ENCODE assay signal across 25 mouse cellular contexts in the genomic region with DNA sequence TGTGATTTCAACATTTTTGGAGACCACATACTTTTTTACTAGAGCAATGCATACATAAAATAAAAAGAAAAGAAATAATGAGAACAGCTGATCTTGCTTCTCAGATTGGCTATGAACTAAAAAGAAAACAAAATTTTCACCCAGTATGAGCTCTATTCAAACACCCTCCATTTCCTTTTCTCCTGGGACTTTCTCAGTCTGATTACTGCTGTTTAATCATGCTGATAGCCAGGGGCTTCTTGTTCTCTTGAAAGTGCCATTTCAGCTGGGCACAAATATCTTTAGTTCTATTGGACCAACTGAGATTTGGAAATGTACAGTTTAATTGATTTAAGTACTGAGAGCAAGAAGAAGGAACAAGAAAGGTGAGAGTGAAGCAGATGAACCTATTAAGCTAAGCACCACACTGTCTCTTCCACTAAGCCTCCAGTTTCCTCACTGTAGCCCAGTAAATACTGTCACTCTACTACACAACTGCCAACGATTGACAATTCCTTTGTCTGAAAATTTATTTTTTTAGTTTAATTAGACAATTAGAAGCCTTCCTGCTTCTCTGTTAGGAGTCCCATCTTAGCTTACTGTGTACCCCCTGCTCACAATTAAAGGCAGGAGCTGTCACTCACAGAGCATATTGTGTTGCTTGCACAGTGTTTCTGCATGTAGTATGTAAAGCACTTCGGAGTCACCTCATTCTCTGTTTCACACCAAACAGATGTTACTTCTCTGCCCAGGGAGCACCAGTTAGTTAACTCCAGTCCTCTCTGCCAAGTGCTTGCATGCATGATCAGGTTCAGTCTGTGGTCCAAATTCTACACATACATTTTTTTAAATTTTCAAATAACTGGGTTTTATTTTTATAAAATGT.
A peak's percentile ranks its signal among the peaks of the same experiment; 100 is the strongest.
DNase-seq lines count a peak whose midpoint lies in the region; ATAC-seq and TF ChIP-seq lines count a peak whose summit lies in the region.
"Had no signal": no experiment of that assay in that cellular context is flagged by ENCODE, and none has a peak within 500 bp of the region (broad histone marks: within the 10 kb centered on the region; RNA-seq: fewer than 3 reads in every experiment).

No protein-coding gene starts in this region.

- no peak overlapping the region for H3K4me3 ChIP-seq in forebrain, embryonic 12.5 days (replicated peaks)
- no peak overlapping the region for H3K4me3 ChIP-seq in forebrain, embryonic 11.5 days (ENCODE audit: low read depth, low read length)
- H3K4me3 ChIP-seq in midbrain, embryonic 16.5 days (ENCODE audit: low read depth, low read length) = no peak overlapping the region
- no peak overlapping the region for H3K4me3 ChIP-seq in midbrain, embryonic 10.5 days
- no peak overlapping the region for H3K4me3 ChIP-seq in forebrain, postnatal 0 days (ENCODE audit: low read depth, low read length)
- H3K4me3 ChIP-seq in hindbrain, postnatal 0 days (ENCODE audit: low read length) = no peak overlapping the region
- H3K4me3 ChIP-seq: embryonic facial prominence, embryonic 13.5 days; kidney, embryonic 15.5 days; left cerebral cortex, adult 2 months; limb, embryonic 10.5 days; liver, embryonic 15.5 days had no signal

- no peak overlapping the region for H3K9ac ChIP-seq in forebrain, embryonic 12.5 days
- no peak overlapping the region for H3K9ac ChIP-seq in forebrain, embryonic 11.5 days (ENCODE audit: low read length)
- H3K9ac ChIP-seq in midbrain, embryonic 16.5 days (ENCODE audit: low read depth, low read length) = no peak overlapping the region
- H3K9ac ChIP-seq in forebrain, postnatal 0 days = no peak overlapping the region
- no peak overlapping the region for H3K9ac ChIP-seq in hindbrain, postnatal 0 days (replicated peaks; ENCODE audit: low read length)
- H3K9ac ChIP-seq: embryonic facial prominence, embryonic 13.5 days; kidney, embryonic 15.5 days; liver, embryonic 15.5 days had no signal

- H3K27me3 ChIP-seq in forebrain, embryonic 12.5 days = no peaks in the 10 kb centered on the region
- no peaks in the 10 kb centered on the region for H3K27me3 ChIP-seq in forebrain, embryonic 11.5 days (ENCODE audit: control insufficient read depth, insufficient read depth, low read length)
- H3K27me3 ChIP-seq in midbrain, embryonic 16.5 days (ENCODE audit: control insufficient read depth, insufficient read depth, low read depth, low read length) = no peaks in the 10 kb centered on the region
- no peaks in the 10 kb centered on the region for H3K27me3 ChIP-seq in midbrain, embryonic 10.5 days (ENCODE audit: low read depth, poor library complexity, severe bottlenecking)
- H3K27me3 ChIP-seq in forebrain, postnatal 0 days (ENCODE audit: insufficient read depth, low read length) = no peaks in the 10 kb centered on the region
- no peaks in the 10 kb centered on the region for H3K27me3 ChIP-seq in hindbrain, postnatal 0 days (ENCODE audit: insufficient read depth, low read length)
- H3K27me3 ChIP-seq: embryonic facial prominence, embryonic 13.5 days; kidney, embryonic 15.5 days; liver, embryonic 15.5 days had no signal

- H3K27ac ChIP-seq in forebrain, embryonic 12.5 days = no peak overlapping the region
- H3K27ac ChIP-seq in forebrain, embryonic 11.5 days (ENCODE audit: low read depth, low read length) = no peak overlapping the region
- no peak overlapping the region for H3K27ac ChIP-seq in midbrain, embryonic 16.5 days (ENCODE audit: low read length)
- H3K27ac ChIP-seq in midbrain, embryonic 10.5 days (replicated peaks) = no peak overlapping the region
- H3K27ac ChIP-seq in forebrain, postnatal 0 days (ENCODE audit: low read depth, low read length) = no peak overlapping the region
- no peak overlapping the region for H3K27ac ChIP-seq in hindbrain, postnatal 0 days
- H3K27ac ChIP-seq: embryonic facial prominence, embryonic 13.5 days; kidney, embryonic 15.5 days; left cerebral cortex, adult 2 months; limb, embryonic 10.5 days; liver, embryonic 15.5 days had no signal

- H3K4me2 ChIP-seq in forebrain, embryonic 12.5 days = no peak overlapping the region
- no peak overlapping the region for H3K4me2 ChIP-seq in forebrain, embryonic 11.5 days (ENCODE audit: low read depth, low read length, severe bottlenecking)
- H3K4me2 ChIP-seq in midbrain, embryonic 16.5 days (ENCODE audit: low read length) = no peak overlapping the region
- H3K4me2 ChIP-seq in forebrain, postnatal 0 days (ENCODE audit: low read depth) = no peak overlapping the region
- no peak overlapping the region for H3K4me2 ChIP-seq in hindbrain, postnatal 0 days (ENCODE audit: low read depth, low read length)
- H3K4me2 ChIP-seq: embryonic facial prominence, embryonic 13.5 days; heart, embryonic 11.5 days; kidney, embryonic 15.5 days; liver, embryonic 15.5 days had no signal

- peak; percentile 76; the same call in 1 of the 2 replicates for ATAC-seq in forebrain, embryonic 12.5 days (ENCODE audit: low FRiP score)
- no peak; the same call in 1 of the 2 replicates for ATAC-seq in forebrain, embryonic 11.5 days (replicated peaks; ENCODE audit: low FRiP score)
- ATAC-seq in midbrain, embryonic 16.5 days = peak; percentile 21; the same call in 1 of the 2 replicates
- ATAC-seq in forebrain, postnatal 0 days = no peak; the same call in 1 of the 2 replicates
- ATAC-seq in hindbrain, postnatal 0 days = no peak
- ATAC-seq: CD4-positive, CD25-positive, alpha-beta regulatory T cell, adult 4 months; intestine, postnatal 0 days had no signal

- DNase-seq in forebrain, embryonic 11.5 days (ENCODE audit: low spot score) = no peak
- DNase-seq in midbrain, embryonic 10.5 days (ENCODE audit: low spot score) = no peak
- peak; percentile 1 for DNase-seq in forebrain, postnatal 0 days
- DNase-seq in hindbrain, postnatal 0 days (ENCODE audit: low spot score) = peak; percentile 12
- no peak for DNase-seq in lung, adult 18-20 months
- DNase-seq in layer of hippocampus, adult 9-11 months = no peak
- DNase-seq: cerebellum, adult 11-12 months; cerebellum, postnatal 14 days; gastrocnemius, postnatal 10 days; heart, adult 11 months; kidney, postnatal 4 days; liver; lung, postnatal 4 days; thymus, adult 18-20 months; thymus, postnatal 36 days had no signal

- H3K4me1 ChIP-seq in forebrain, embryonic 12.5 days = no peaks in the 10 kb centered on the region
- H3K4me1 ChIP-seq in forebrain, embryonic 11.5 days (replicated peaks; ENCODE audit: control insufficient read depth, insufficient read depth, low read length) = no peaks in the 10 kb centered on the region
- 0 out of 2 replicates have a peak, but pooled peaks cover 3% of the 10 kb centered on the region for H3K4me1 ChIP-seq in midbrain, embryonic 16.5 days (ENCODE audit: control insufficient read depth, insufficient read depth, low read length)
- H3K4me1 ChIP-seq in midbrain, embryonic 10.5 days = no peaks in the 10 kb centered on the region
- no peaks in the 10 kb centered on the region for H3K4me1 ChIP-seq in forebrain, postnatal 0 days (ENCODE audit: insufficient read depth)
- H3K4me1 ChIP-seq in hindbrain, postnatal 0 days (ENCODE audit: insufficient read depth, low read length) = 0 out of 2 replicates have a peak, but pooled peaks cover 5% of the 10 kb centered on the region
- H3K4me1 ChIP-seq: embryonic facial prominence, embryonic 13.5 days; kidney, embryonic 15.5 days; limb, embryonic 10.5 days; liver, embryonic 15.5 days had no signal

- H3K36me3 ChIP-seq in forebrain, embryonic 12.5 days (replicated peaks) = no peaks in the 10 kb centered on the region
- no peaks in the 10 kb centered on the region for H3K36me3 ChIP-seq in forebrain, embryonic 11.5 days (ENCODE audit: control insufficient read depth, insufficient read depth, low read length)
- no peaks in the 10 kb centered on the region for H3K36me3 ChIP-seq in midbrain, embryonic 16.5 days (ENCODE audit: control insufficient read depth, insufficient read depth, low read length)
- H3K36me3 ChIP-seq in midbrain, embryonic 10.5 days = no peaks in the 10 kb centered on the region
- no peaks in the 10 kb centered on the region for H3K36me3 ChIP-seq in forebrain, postnatal 0 days (ENCODE audit: insufficient read depth)
- H3K36me3 ChIP-seq in hindbrain, postnatal 0 days (ENCODE audit: insufficient read depth, low read length) = no peaks in the 10 kb centered on the region
- H3K36me3 ChIP-seq: embryonic facial prominence, embryonic 13.5 days; kidney, embryonic 15.5 days; limb, embryonic 10.5 days; liver, embryonic 15.5 days had no signal

- no peaks in the 10 kb centered on the region for H3K9me3 ChIP-seq in forebrain, embryonic 12.5 days
- no peaks in the 10 kb centered on the region for H3K9me3 ChIP-seq in forebrain, embryonic 11.5 days (ENCODE audit: control insufficient read depth, low read length)
- no peaks in the 10 kb centered on the region for H3K9me3 ChIP-seq in midbrain, embryonic 16.5 days (replicated peaks; ENCODE audit: control insufficient read depth, low read length, poor library complexity, severe bottlenecking)
- H3K9me3 ChIP-seq in midbrain, embryonic 10.5 days (replicated peaks) = no peaks in the 10 kb centered on the region
- no peaks in the 10 kb centered on the region for H3K9me3 ChIP-seq in forebrain, postnatal 0 days (ENCODE audit: low read length)
- no peaks in the 10 kb centered on the region for H3K9me3 ChIP-seq in hindbrain, postnatal 0 days (ENCODE audit: low read length)
- H3K9me3 ChIP-seq: embryonic facial prominence, embryonic 13.5 days; kidney, embryonic 15.5 days; limb, embryonic 10.5 days; liver, embryonic 15.5 days had no signal

- WGBS in forebrain, embryonic 12.5 days = 64% methylated on average over 2 of the region's 2 CpGs
- 74% methylated on average over 2 of the region's 2 CpGs for WGBS in forebrain, embryonic 11.5 days
- 71% methylated on average over 2 of the region's 2 CpGs for WGBS in midbrain, embryonic 16.5 days
- WGBS in midbrain, embryonic 10.5 days = 74% methylated on average over 2 of the region's 2 CpGs
- WGBS in forebrain, postnatal 0 days = 41% methylated on average over 2 of the region's 2 CpGs
- WGBS in hindbrain, postnatal 0 days = 48% methylated on average over 2 of the region's 2 CpGs

- no peak for TF ChIP-seq CTCF in forebrain, postnatal 0 days (IDR thresholded peaks at IDR 0.05; ENCODE audit: low read depth)
- no peak for TF ChIP-seq CTCF in hindbrain, postnatal 0 days (IDR thresholded peaks at IDR 0.05; ENCODE audit: low read depth)

Comparison
In these comparisons a context has a peak if more than half of its experiments do, and no peak if none do; other contexts are left out.
1. ATAC-seq: peak in forebrain, embryonic 12.5 days (single experiment) and midbrain, embryonic 16.5 days (single experiment); none in forebrain, embryonic 11.5 days (single experiment), forebrain, postnatal 0 days (single experiment) and hindbrain, postnatal 0 days (single experiment).
2. DNase-seq: peak in forebrain, postnatal 0 days (single experiment) and hindbrain, postnatal 0 days (single experiment); none in forebrain, embryonic 11.5 days (single experiment), midbrain, embryonic 10.5 days (single experiment), lung, adult 18-20 months (0 of 2) and layer of hippocampus, adult 9-11 months (single experiment).